Mouse (Mus musculus) E14TG2a.4 (cell line): ENCODE data around the gene Kndc1.

Experiments used
- H3K27me3 ChIP-seq: 2 replicates; pipeline ENCODE4 v1.6.1; 2014; ENCODE audit warnings: low read length, control low read depth; ENCODE audit not compliant: insufficient read depth
- H3K36me3 ChIP-seq: 2 replicates; pipeline ENCODE4 v1.6.1; 2014; ENCODE audit warnings: low read length, control low read depth; ENCODE audit not compliant: insufficient read depth
- H3K4me1 ChIP-seq: replicated peaks from 2 replicates; pipeline ENCODE4 v1.6.1; 2014; ENCODE audit warnings: low read depth, low read length, control low read depth
- H3K4me3 ChIP-seq: replicated peaks from 2 replicates; pipeline ENCODE4 v1.5.1; 2014; ENCODE audit warnings: mild to moderate bottlenecking, low read length
- H3K9me3 ChIP-seq: 2 replicates; pipeline ENCODE4 v1.6.1; 2014; ENCODE audit warnings: low read length, control low read depth
- CTCF ChIP-seq: conservative IDR thresholded peaks from 2 replicates; pipeline ENCODE4 v1.5.1; 2014; ENCODE audit warnings: low read length
- NANOG ChIP-seq: IDR thresholded peaks from 2 replicates; pipeline ENCODE4 v1.6.1; 2014; ENCODE audit warnings: borderline replicate concordance, low read length, mixed read lengths
- POU5F1 ChIP-seq: IDR thresholded peaks from 2 replicates; pipeline ENCODE4 v1.6.1; 2014; ENCODE audit warnings: low read length, borderline replicate concordance

Gene Kndc1

DNA sequence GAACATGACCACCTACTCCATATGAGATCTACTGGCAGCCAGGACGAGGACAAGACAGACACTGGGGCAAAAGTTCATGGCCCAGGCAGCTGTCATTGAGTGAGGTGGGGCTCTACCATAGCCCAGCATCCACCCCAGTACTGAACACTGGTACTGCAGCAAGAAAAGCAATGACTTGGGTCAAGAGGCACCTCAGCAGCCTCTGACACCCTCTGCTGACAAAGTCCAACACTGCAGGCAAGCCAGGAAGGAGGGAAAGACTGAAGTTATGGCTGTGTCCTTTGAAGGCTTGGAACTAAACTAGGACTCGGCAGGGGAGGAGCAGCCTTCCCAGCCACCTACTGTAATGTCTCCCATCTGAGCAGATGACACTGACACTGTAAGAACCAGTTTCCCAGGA lies 30.2 kb upstream of the Kndc1 start:
- no peaks in the 10 kb centered on the region for H3K9me3 ChIP-seq
- no peaks in the 10 kb centered on the region for H3K36me3 ChIP-seq
- TF ChIP-seq CTCF (peak; percentile 19; the same call in 1 of the 2 replicates), POU5F1 (no peak)

DNA sequence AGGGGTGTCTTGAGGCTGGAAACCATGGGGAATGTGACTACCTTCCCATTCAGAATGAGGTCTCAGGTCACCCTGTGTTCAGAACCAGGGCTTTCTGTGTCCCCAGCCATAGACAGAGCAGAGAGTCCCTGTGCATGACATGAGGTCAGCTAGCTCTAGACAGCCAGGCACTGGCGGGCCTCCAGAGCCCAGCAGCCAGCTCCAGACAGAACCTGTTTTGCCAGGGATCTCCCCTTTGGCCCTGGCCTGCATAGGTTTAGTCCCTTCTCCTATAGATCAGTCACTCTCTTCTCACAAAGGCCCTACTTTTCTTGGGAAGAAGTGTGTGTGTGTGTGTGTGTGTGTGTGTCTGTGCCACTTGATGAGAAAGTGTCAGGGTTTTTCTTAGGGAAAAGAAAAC lies 29.6 kb upstream of the Kndc1 start:
- Histone ChIP-seq H3K36me3 (no peaks in the 10 kb centered on the region), H3K4me3 (no peak overlapping the region), H3K9me3 (no peaks in the 10 kb centered on the region), H3K4me1 (no peaks in the 10 kb centered on the region), H3K27me3 (no peaks in the 10 kb centered on the region; the same call in 1 of the 2 replicates)
- TF ChIP-seq POU5F1 (no peak), CTCF (no peak), NANOG (no peak)

More for the DNA sequence above, 30.2 kb upstream of the Kndc1 start:
- Histone ChIP-seq H3K4me1 (no peaks in the 10 kb centered on the region), H3K4me3 (no peak overlapping the region), H3K27me3 (no peaks in the 10 kb centered on the region; the same call in 1 of the 2 replicates)

DNA sequence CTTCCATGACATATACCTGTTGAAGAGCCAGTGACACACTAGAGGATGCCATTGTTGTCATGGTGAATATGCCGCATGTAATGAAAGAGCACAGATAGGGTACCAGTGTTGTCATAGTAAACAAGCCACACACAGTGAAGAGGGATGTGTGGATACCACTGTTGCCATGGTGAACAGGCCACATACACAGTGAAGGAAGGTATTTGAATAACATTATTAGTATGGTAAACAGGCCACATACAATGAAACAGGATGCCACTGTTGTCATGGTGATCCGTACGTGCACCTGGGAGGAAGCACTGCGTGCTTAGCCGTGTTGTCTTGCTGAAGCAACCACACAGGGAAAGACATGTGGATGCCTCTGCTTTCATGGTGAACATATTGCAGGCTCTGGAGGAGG lies 23.5 kb upstream of the Kndc1 start:
- peaks cover 10% of the 10 kb centered on the region; the same call in 1 of the 2 replicates for H3K4me1 ChIP-seq
- no peaks in the 10 kb centered on the region for H3K36me3 ChIP-seq
- H3K27me3 ChIP-seq, result peaks cover 23% of the 10 kb centered on the region
- H3K9me3 ChIP-seq, result no peaks in the 10 kb centered on the region
- TF ChIP-seq POU5F1, result no peak
- TF ChIP-seq NANOG, result no peak
- no peak for TF ChIP-seq CTCF
- H3K4me3 ChIP-seq, result no peak overlapping the region

DNA sequence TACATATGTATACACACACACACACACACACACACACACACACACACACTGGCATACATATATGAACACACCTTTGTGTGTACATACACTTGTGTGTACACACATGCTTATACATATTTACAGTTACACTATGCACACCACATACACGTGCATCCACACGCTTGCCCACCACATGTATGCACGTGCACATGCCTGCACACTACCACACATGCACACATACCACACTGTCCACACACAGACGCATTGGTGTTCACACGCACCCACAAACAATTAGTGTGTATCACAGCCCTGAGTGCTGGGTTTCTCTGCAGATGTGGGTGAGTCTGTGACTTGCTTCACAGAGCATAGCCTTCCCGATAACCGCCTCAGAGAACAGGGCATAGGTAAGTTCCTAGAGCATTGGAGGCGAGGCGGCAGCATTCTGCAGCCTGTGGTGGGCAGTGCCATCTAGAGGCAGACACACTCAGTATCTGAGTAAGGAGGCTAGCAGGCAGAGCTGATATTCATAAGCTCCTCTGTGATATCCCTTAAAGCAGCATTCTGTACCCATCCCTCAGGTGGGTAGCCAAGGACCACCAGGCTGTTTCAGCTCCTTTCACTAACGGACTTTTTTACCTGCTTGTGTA lies 17.2 kb upstream of the Kndc1 start:
- Histone ChIP-seq H3K4me3 (no peak overlapping the region), H3K4me1 (peaks cover 10% of the 10 kb centered on the region; the same call in 1 of the 2 replicates), H3K36me3 (no peaks in the 10 kb centered on the region), H3K27me3 (peaks cover 29% of the 10 kb centered on the region), H3K9me3 (no peaks in the 10 kb centered on the region)
- TF ChIP-seq POU5F1 (no peak), CTCF (no peak), NANOG (no peak)

DNA sequence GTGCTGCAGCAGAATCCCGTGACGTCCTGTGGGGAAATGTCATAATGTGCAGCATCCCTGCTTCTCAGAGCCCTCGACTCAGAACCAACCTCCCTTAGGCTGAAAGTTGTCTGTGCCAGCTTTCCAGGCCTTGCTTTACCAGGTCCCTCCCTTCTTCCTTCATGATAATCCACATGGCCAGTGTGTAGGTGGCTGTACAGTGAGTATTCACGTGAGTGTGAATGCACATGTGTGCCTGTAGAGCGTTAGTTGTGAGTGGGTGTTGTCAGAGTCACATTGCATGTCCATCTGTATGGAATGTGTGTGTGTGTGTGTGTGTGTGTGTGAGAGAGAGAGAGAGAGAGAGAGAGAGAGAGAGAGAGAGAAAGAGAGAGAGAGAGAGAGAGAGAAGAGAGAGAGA lies 16.4 kb upstream of the Kndc1 start:
- TF ChIP-seq POU5F1, result no peak
- no peaks in the 10 kb centered on the region for H3K36me3 ChIP-seq
- peaks cover 29% of the 10 kb centered on the region for H3K27me3 ChIP-seq
- peaks cover 10% of the 10 kb centered on the region; the same call in 1 of the 2 replicates for H3K4me1 ChIP-seq
- no peak overlapping the region for H3K4me3 ChIP-seq
- H3K9me3 ChIP-seq, result no peaks in the 10 kb centered on the region

DNA sequence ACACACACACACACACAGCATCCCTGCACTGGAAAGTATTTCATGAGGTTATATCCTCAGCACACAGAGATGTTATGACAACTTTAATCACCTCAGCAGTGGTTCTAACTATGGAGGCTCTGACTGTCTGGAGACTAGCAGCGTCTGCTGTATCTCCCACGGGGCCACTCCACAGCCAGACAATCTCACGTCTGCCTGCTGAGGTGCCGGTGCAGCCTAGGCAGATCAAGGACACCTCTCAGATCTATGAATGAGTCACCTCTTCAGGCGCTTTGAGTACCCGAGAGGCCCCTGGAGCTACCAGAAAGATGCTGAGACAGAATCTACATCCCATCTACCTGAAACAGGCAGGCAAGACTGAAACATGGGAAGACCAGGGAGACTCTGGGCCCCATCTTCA lies 15.9 kb upstream of the Kndc1 start:
- Histone ChIP-seq H3K4me3 (no peak overlapping the region), H3K27me3 (peaks cover 28% of the 10 kb centered on the region), H3K36me3 (no peaks in the 10 kb centered on the region), H3K4me1 (peaks cover 10% of the 10 kb centered on the region; the same call in 1 of the 2 replicates), H3K9me3 (no peaks in the 10 kb centered on the region)
- no peak for TF ChIP-seq CTCF
- TF ChIP-seq POU5F1, result no peak
- no peak for TF ChIP-seq NANOG

DNA sequence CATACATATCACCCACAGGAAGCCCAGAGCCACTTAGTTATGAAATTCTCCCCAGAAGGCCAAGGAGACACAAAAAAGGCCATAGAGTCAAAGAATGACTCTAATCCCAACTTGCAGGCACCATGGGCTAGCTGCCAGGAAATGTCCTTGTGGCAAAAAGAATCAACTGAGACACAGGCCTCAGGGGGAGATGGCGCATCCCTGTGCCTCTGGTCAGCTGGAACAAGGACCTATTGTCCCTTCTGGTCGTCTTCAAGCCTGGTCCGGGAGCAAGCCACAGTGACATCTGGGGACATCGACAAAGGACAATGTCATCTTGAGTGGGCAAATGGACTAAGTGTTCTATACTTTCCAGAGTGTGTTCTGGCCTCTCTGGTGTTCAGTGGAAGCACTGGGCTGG lies 11.0 kb upstream of the Kndc1 start:
- no peaks in the 10 kb centered on the region for H3K27me3 ChIP-seq
- TF ChIP-seq POU5F1 (no peak), CTCF (no peak), NANOG (no peak)

DNA sequence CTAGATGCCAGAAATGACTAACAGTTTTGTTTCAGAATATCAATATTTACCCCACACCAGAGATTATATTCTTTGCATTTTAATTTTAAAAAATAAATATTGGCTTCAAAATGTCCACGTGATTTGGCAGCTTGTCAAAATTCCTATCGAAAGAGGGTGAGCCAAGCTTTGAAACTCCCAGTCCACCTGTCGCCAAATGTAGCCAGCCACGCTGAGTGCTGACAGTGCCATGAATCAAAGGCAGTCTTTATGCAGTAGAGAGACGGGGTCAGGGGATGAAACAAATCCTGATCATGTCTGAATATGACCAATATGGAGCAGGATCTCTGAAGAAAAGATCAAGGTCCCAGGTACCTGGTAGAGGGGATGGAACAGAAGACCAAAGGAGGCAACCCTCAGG lies 2.7 kb upstream of the Kndc1 start:
- Histone ChIP-seq H3K36me3 (no peaks in the 10 kb centered on the region), H3K4me1 (peaks cover 12% of the 10 kb centered on the region), H3K4me3 (no peak overlapping the region), H3K27me3 (peaks cover 50% of the 10 kb centered on the region), H3K9me3 (no peaks in the 10 kb centered on the region)
- TF ChIP-seq CTCF, result no peak
- TF ChIP-seq POU5F1, result no peak
- TF ChIP-seq NANOG, result no peak

More for the DNA sequence above, 11.0 kb upstream of the Kndc1 start:
- Histone ChIP-seq H3K9me3 (no peaks in the 10 kb centered on the region), H3K4me3 (no peak overlapping the region), H3K4me1 (no peaks in the 10 kb centered on the region), H3K36me3 (no peaks in the 10 kb centered on the region)

DNA sequence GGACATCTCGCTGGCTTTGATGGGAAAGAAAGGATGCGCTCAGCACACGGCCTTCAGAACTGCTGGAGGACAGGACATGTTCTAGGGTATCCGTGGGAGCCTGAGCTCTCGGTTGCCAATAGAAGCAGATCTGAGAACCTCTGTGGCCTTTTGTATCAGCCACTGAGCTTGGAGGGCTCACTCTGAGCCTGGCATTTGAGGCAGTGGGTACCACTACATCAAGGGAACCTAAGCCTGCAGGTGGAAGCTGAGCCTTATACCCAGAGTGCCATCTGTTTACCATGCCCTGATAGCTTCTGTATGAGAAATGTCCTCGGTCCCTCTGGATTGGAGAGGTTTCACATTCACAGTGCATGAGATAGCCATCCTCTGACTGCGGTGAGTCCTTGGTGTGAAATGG lies 1.8 kb downstream of the Kndc1 start:
- no peaks in the 10 kb centered on the region for H3K9me3 ChIP-seq
- TF ChIP-seq NANOG (no peak), POU5F1 (no peak), CTCF (no peak)
- H3K4me1 ChIP-seq, result peaks cover 12% of the 10 kb centered on the region
- no peaks in the 10 kb centered on the region for H3K36me3 ChIP-seq
- H3K27me3 ChIP-seq, result peaks cover 75% of the 10 kb centered on the region
- H3K4me3 ChIP-seq, result no peak overlapping the region
